Mouse (Mus musculus) liver, embryonic 14.5 days (tissue): ENCODE measurements around the gene Pemt. TPM values are rescaled to one million over a fixed set of nuclear protein-coding genes. Genes with fewer than 3 reads are reported as not detected.

Experiments
- ATAC-seq: fragments of 200-750 bp; cut with Nextera tagmentation; 2 replicates; pipeline ENCODE4 v1.8.0; 2017; ENCODE audit warnings: moderate number of reproducible peaks, mild to moderate bottlenecking, moderate library complexity; ENCODE audit not compliant: insufficient read depth
- DNase-seq, 3 experiments: peaks; one replicate each; pipeline ENCODE4 v3.0.0-alpha.2; 2012 to 2013; ENCODE audit warnings: low read depth in 3 of 3, low spot score in 3 of 3
- H3K27ac ChIP-seq: fragments of 300-500 bp; sonication (generic); 2 replicates; pipeline ENCODE4 v1.5.1; 2014; ENCODE audit warnings: moderate library complexity, mild to moderate bottlenecking, control low read depth, inconsistent platforms
- H3K27me3 ChIP-seq: fragments of 300-500 bp; sonication (generic); 2 replicates; pipeline ENCODE4 v1.6.1; 2014; ENCODE audit warnings: mild to moderate bottlenecking, low read length, moderate library complexity; ENCODE audit not compliant: control insufficient read depth, insufficient read depth
- H3K36me3 ChIP-seq: fragments of 300-500 bp; sonication (generic); replicated peaks from 2 replicates; pipeline ENCODE4 v1.6.1; 2014; ENCODE audit warnings: low read depth; ENCODE audit not compliant: control insufficient read depth, insufficient read depth
- H3K4me1 ChIP-seq, 2 experiments: fragments of 200-500 bp in 1 of 2; fragments of 300-500 bp in 1 of 2; sonication (generic) in 1 of 2; replicated peaks; 2 replicates each; pipeline ENCODE4 v1.6.1; 2012 to 2014; ENCODE audit warnings: antibody characterized with exemption in 1 of 2, inconsistent platforms in 1 of 2, low read length in 1 of 2; ENCODE audit not compliant: control insufficient read depth in 2 of 2, insufficient read depth in 2 of 2
- H3K4me2 ChIP-seq: fragments of 300-500 bp; sonication (generic); 2 replicates; pipeline ENCODE4 v1.6.1; 2014; ENCODE audit warnings: low read depth, mild to moderate bottlenecking, control low read depth, moderate library complexity
- H3K4me3 ChIP-seq, 2 experiments: fragments of 200-500 bp in 1 of 2; fragments of 300-500 bp in 1 of 2; sonication (generic) in 1 of 2; 2 replicates each; pipeline ENCODE4 v1.5.1; 2012 to 2014; ENCODE audit warnings: low read depth in 2 of 2, low read length in 2 of 2, mild to moderate bottlenecking in 2 of 2, control low read depth in 1 of 2, inconsistent platforms in 1 of 2, moderate library complexity in 1 of 2; ENCODE audit not compliant: insufficient read depth in 1 of 2
- H3K9ac ChIP-seq: fragments of 300-500 bp; sonication (generic); replicated peaks from 2 replicates; pipeline ENCODE4 v1.6.1; 2014; ENCODE audit warnings: mild to moderate bottlenecking, control low read depth, moderate library complexity
- H3K9me3 ChIP-seq: fragments of 300-500 bp; sonication (generic); 2 replicates; pipeline ENCODE4 v1.6.1; 2016; ENCODE audit warnings: low read length, mixed read lengths; ENCODE audit not compliant: control insufficient read depth
- CTCF ChIP-seq: IDR thresholded peaks from 2 replicates; pipeline ENCODE4 v1.5.1; 2016; ENCODE audit warnings: antibody characterized with exemption, low read depth, control low read depth
- EP300 ChIP-seq: IDR thresholded peaks from 2 replicates; pipeline ENCODE4 v1.6.1; 2016; ENCODE audit warnings: antibody characterized with exemption, low read depth
- WGBS: fragments of 180-500 bp; shearing (Covaris S2); extraction: QIAGEN DNeasy Blood & Tissue Kit; methylation state at CpG from one replicate; pipeline ENCODE4 v1.1.7; 2014; ENCODE audit not compliant: insufficient replicate concordance; 5-methylcytosine and 5-hydroxymethylcytosine counted together
- polyA plus RNA-seq, 2 experiments: library from polyadenylated mRNA; depleted of rRNA in 1 of 2; stranded (reverse) in 1 of 2; unstranded in 1 of 2; fragments of >200 nt; fragmentation: Nextera tagmentation in 1 of 2; extraction: Ambion mirVana in 1 of 2; gene quantifications; 2 replicates each; pipeline versions ENCODE4 v1.2.1 to v1.2.3; 2012 to 2014

Gene Pemt
- polyA plus RNA-seq, 2 experiments = 5.2 to 9.0 TPM

DNA sequence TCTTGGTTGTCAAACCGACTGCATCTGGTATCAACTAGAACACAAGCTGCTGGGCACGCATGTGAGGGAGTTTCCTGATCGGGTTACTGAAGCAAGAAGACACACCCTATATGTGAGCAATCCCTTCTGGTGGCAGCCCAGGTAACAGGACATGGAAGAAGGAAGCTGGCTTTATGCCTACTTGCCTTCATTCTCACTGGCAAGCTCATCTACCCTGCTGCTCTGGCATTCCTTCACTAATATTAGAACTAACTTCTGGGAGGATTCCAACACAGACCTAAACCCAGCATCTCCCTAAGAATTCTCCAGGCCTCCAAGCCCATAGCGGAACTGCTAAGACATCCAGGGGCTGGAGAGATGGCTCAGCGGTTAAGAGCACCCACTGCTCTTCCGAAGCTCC lies 25.1 kb downstream of the Pemt start:
- H3K4me3 ChIP-seq = no peak overlapping the region
- H3K9me3 ChIP-seq = no peaks in the 10 kb centered on the region
- no peak for TF ChIP-seq CTCF
- no peak for TF ChIP-seq EP300
- no peak overlapping the region for H3K27ac ChIP-seq
- DNase-seq (no peak), ATAC-seq (no peak)
- H3K36me3 ChIP-seq = no peaks in the 10 kb centered on the region
- H3K4me2 ChIP-seq = no peak overlapping the region
- H3K4me1 ChIP-seq = peaks cover 0 to 2% of the 10 kb centered on the region in 2 experiments; a peak in 1 of 4 replicates
- H3K9ac ChIP-seq = no peak overlapping the region
- H3K27me3 ChIP-seq = no peaks in the 10 kb centered on the region
- 73% methylated on average over 6 of the region's 6 CpGs for WGBS

DNA sequence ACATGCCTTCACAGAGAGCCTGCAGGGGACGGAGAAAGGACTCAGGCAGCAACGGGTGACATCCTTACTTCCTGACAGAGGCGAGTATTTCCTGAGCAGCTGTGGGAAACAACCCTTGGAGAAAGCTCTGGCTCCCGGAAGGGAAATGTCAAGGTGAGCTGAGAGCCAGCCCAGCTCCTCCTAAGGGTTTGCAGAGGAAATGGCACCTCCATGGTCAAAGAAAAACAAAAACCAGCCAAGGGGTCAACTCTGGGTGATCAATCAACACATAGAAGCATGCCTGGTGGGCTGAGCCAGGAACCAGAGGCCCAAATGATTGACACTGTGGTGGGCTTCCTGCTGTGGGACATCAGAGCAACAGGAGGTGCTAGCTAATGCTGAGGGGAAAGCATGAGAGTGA lies 29.6 kb downstream of the Pemt start:
- H3K9me3 ChIP-seq = no peaks in the 10 kb centered on the region
- 34% methylated on average over 4 of the region's 4 CpGs for WGBS
- H3K4me3 ChIP-seq = no peak overlapping the region
- H3K9ac ChIP-seq = no peak overlapping the region
- no peak overlapping the region for H3K4me2 ChIP-seq
- DNase-seq (no peak), ATAC-seq (no peak)
- H3K27ac ChIP-seq = no peak overlapping the region
- H3K36me3 ChIP-seq = no peaks in the 10 kb centered on the region
- TF ChIP-seq CTCF (no peak), EP300 (no peak)
- H3K27me3 ChIP-seq = no peaks in the 10 kb centered on the region
- H3K4me1 ChIP-seq = peaks cover 0 to 2% of the 10 kb centered on the region in 2 experiments; a peak in 1 of 4 replicates

DNA sequence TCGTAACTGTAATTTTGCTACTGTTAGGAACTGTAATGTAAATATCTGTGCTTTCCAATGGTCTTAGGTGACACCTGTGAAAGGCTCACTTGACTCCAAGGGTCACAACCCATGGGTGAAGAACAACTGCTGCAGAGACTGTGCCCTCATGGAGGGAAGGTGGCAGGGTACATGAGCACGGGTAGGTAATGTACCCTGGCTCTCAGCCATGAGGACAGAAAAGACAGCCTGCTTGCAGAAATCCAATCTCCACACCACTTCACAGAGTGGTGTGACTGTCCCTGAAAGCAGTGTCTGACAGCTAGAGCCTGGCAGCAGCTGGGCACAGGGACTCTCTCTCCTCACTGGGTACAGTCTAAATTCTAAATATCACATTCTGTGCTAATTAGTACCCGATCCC lies 34.8 kb downstream of the Pemt start:
- no peak overlapping the region for H3K9ac ChIP-seq
- WGBS = 63% methylated on average over 3 of the region's 3 CpGs
- H3K27me3 ChIP-seq = no peaks in the 10 kb centered on the region
- H3K4me3 ChIP-seq = no peak overlapping the region
- TF ChIP-seq CTCF (no peak), EP300 (no peak)
- DNase-seq = no peak
- no peak overlapping the region for H3K27ac ChIP-seq
- no peaks in the 10 kb centered on the region for H3K9me3 ChIP-seq
- no peak overlapping the region for H3K4me2 ChIP-seq
- peaks cover 0 to 2% of the 10 kb centered on the region in 2 experiments; a peak in 1 of 4 replicates for H3K4me1 ChIP-seq
- no peak for ATAC-seq
- no peaks in the 10 kb centered on the region for H3K36me3 ChIP-seq

DNA sequence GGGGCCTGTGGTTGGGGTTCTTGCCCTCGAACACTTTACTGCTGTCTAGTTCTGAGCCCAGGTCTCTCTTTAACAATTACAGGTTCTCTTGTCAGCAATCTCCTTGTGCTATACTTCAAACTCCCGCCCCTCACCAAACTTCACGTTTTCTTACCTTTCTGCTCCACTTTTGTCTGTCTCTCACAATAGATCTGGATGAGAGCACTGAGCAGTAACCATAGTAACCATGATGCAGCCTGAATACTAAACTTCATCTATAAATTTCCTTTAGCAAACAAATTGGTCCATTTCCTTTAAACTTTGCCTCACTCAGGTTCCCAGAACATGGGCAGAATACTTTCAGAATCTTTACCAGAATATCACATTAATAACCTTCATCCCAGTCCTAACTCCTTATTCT lies 36.8 kb downstream of the Pemt start:
- no peak overlapping the region for H3K4me2 ChIP-seq
- no peaks in the 10 kb centered on the region for H3K4me1 ChIP-seq
- ATAC-seq = no peak
- H3K27ac ChIP-seq = no peak overlapping the region
- H3K9ac ChIP-seq = no peak overlapping the region
- no peaks in the 10 kb centered on the region for H3K9me3 ChIP-seq
- DNase-seq = no peak
- 66% methylated on average over 3 of the region's 3 CpGs for WGBS
- H3K4me3 ChIP-seq = no peak overlapping the region
- H3K36me3 ChIP-seq = no peaks in the 10 kb centered on the region
- no peak for TF ChIP-seq EP300
- TF ChIP-seq CTCF = no peak
- H3K27me3 ChIP-seq = no peaks in the 10 kb centered on the region

DNA sequence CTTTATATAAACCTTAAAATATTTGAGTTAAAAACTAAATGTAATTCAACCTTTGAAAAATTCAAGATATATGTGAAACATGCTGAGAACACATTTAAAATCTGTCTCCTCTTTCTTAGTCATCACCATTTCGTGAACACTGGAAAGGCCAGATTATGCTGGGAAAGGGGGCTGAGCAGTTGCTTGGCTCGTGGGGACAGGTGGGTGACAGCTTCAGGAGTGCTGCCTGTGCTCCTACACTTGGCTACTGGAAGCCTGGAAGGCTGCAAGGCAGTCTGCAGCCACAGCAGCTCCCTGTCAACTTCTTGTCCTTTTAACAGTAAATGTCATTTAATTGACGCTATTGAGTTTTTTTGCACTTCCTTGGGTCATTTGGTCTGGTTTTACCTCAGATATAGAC lies 40.4 kb downstream of the Pemt start:
- 55% methylated on average over 3 of the region's 3 CpGs for WGBS
- Histone ChIP-seq H3K4me3 (no peak overlapping the region), H3K9ac (no peak overlapping the region), H3K27ac (no peak overlapping the region), H3K27me3 (no peaks in the 10 kb centered on the region), H3K4me1 (no peaks in the 10 kb centered on the region), H3K36me3 (no peaks in the 10 kb centered on the region), H3K9me3 (no peaks in the 10 kb centered on the region), H3K4me2 (no peak overlapping the region)
- no peak for ATAC-seq
- TF ChIP-seq EP300 (no peak), CTCF (no peak)
- DNase-seq = no peak

DNA sequence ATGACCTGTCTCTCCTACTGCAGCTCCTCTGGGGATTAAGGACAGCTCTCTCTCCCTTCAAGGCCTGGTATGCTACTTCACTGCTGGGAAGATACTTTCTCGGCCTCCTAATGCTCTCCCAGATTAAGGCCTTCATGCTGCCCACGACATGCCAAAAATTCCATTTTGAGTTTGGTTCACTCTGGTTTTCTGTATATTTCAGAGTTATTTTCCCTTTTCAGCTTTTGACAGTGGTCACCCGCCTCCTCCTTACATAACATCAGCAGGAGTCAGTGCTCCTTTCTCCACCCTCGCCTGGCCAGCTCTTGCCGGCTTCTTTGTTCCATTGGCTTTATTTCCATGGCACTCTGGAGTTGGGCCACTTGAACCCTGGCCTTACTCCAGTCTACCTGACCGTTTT lies 41.6 kb downstream of the Pemt start:
- Histone ChIP-seq H3K4me3 (no peak overlapping the region), H3K27me3 (no peaks in the 10 kb centered on the region), H3K27ac (no peak overlapping the region), H3K4me1 (no peaks in the 10 kb centered on the region), H3K9ac (no peak overlapping the region), H3K4me2 (no peak overlapping the region), H3K36me3 (no peaks in the 10 kb centered on the region), H3K9me3 (no peaks in the 10 kb centered on the region)
- no peak for TF ChIP-seq EP300
- no peak for TF ChIP-seq CTCF
- no peak for DNase-seq
- 74% methylated on average over 6 of the region's 6 CpGs for whole genome bisulfite sequencing
- ATAC-seq = no peak
